Mouse (Mus musculus): ENCODE measurements around the gene Sf3a3. TPM values are rescaled to one million over a fixed set of nuclear protein-coding genes. Genes with fewer than 3 reads are reported as not detected.

Sf3a3 gene
- polyA plus RNA-seq, 1 experiment, result 29.0 TPM

DNA sequence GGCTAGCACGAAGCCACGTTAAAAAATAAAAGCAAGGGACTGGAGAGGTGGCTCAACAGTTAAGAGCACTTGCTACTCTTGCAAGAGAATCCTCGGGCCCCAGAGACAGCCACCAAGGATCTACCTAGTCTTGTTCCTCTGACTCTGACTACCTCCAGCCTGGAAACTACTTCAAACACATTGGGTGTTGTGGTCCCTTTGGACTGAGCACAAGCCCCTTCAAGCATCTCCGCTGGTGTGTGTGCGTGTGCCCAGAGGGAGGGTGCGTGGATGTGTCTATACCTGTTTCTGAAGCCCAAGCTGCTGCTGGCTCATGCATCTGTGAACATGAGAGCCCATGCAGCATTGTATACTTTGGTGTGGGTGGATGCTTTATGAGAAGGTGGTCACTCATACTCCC lies 38.6 kb upstream of the Sf3a3 start:
- Histone ChIP-seq H3K36me3 (replicated peaks; ENCODE audit: low read length) (peaks cover 66% of the 10 kb centered on the region), H3K9me3 (no peaks in the 10 kb centered on the region), H3K4me1 (no peaks in the 10 kb centered on the region; the same call in 1 of the 2 replicates), H3K4me3 (replicated peaks) (no peak overlapping the region), H3K27me3 (replicated peaks) (peaks cover 31% of the 10 kb centered on the region)
- no peak for TF ChIP-seq GATA1 (IDR thresholded peaks at IDR 0.05; ENCODE audit: borderline replicate concordance, low read length)
- TF ChIP-seq FLI1 (IDR thresholded peaks at IDR 0.05; ENCODE audit: low read length), result no peak

- peaks cover 96% of the 10 kb centered on the region for H3K36me3 ChIP-seq (replicated peaks; ENCODE audit: low read length)
- peaks cover 18% of the 10 kb centered on the region for H3K4me1 ChIP-seq
- TF ChIP-seq GATA1 (IDR thresholded peaks at IDR 0.05; ENCODE audit: borderline replicate concordance, low read length) (no peak), FLI1 (IDR thresholded peaks at IDR 0.05; ENCODE audit: low read length) (no peak)
- no peaks in the 10 kb centered on the region for H3K27me3 ChIP-seq (replicated peaks)
- no peaks in the 10 kb centered on the region for H3K9me3 ChIP-seq
- no peak overlapping the region for H3K4me3 ChIP-seq (replicated peaks)
Observed at GRCm38 (mm10) chr4:124682270-124682669, 32.3 kb upstream of the Sf3a3 start.

GRCm38 (mm10) chr4:124683474-124683873 lies 31.1 kb upstream of the Sf3a3 start:
- peaks cover 94% of the 10 kb centered on the region for H3K36me3 ChIP-seq (replicated peaks; ENCODE audit: low read length)
- H3K27me3 ChIP-seq (replicated peaks), result no peaks in the 10 kb centered on the region
- no peaks in the 10 kb centered on the region for H3K9me3 ChIP-seq
- no peak overlapping the region for H3K4me3 ChIP-seq (replicated peaks)
- no peak for TF ChIP-seq GATA1 (IDR thresholded peaks at IDR 0.05; ENCODE audit: borderline replicate concordance, low read length)
- no peak for TF ChIP-seq FLI1 (IDR thresholded peaks at IDR 0.05; ENCODE audit: low read length)
- peaks cover 26% of the 10 kb centered on the region for H3K4me1 ChIP-seq

- TF ChIP-seq GATA1 (IDR thresholded peaks at IDR 0.05; ENCODE audit: borderline replicate concordance, low read length) (no peak), FLI1 (IDR thresholded peaks at IDR 0.05; ENCODE audit: low read length) (no peak)
- no peaks in the 10 kb centered on the region for H3K9me3 ChIP-seq
- H3K4me3 ChIP-seq (replicated peaks), result no peak overlapping the region
- H3K4me1 ChIP-seq, result peaks cover 37% of the 10 kb centered on the region
- no peaks in the 10 kb centered on the region for H3K27me3 ChIP-seq (replicated peaks)
- peaks cover 87% of the 10 kb centered on the region for H3K36me3 ChIP-seq (replicated peaks; ENCODE audit: low read length)
Observed at GRCm38 (mm10) chr4:124685004-124685403, 29.6 kb upstream of the Sf3a3 start.

GRCm38 (mm10) chr4:124685453-124685852 lies 29.1 kb upstream of the Sf3a3 start:
- H3K36me3 ChIP-seq (replicated peaks; ENCODE audit: low read length), result peaks cover 83% of the 10 kb centered on the region
- H3K27me3 ChIP-seq (replicated peaks), result no peaks in the 10 kb centered on the region
- no peak overlapping the region for H3K4me3 ChIP-seq (replicated peaks)
- TF ChIP-seq FLI1 (IDR thresholded peaks at IDR 0.05; ENCODE audit: low read length) (no peak), GATA1 (IDR thresholded peaks at IDR 0.05; ENCODE audit: borderline replicate concordance, low read length) (no peak)
- no peaks in the 10 kb centered on the region for H3K9me3 ChIP-seq
- peaks cover 42% of the 10 kb centered on the region for H3K4me1 ChIP-seq

DNA sequence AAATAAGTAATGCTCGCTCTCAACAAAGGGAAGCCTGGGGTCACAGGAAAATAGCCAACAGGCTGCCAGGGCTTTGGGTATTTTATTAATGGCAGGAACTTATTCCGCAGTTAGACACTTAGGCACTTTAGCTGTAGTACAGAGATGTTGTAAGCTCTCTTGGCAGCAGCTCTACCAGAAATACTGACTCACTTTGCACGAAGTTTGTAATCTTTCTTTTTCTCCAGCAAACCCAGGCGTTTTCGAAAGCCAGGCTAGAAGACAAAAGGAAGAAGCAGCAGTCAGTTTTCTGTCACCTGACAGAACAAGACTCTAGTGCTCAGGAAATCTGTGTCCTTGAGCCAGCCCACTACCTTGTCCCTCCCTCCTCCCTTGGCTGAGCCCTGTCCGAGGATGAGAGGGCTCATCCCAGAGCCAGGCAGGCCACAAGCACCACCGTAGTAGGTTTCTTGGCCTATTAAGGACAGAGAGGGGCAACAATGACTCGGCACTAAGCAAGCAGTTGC lies 28.6 kb upstream of the Sf3a3 start:
- H3K4me1 ChIP-seq, result peaks cover 47% of the 10 kb centered on the region
- H3K36me3 ChIP-seq (replicated peaks; ENCODE audit: low read length), result peaks cover 78% of the 10 kb centered on the region
- peak overlapping the region; percentile 64 for H3K4me3 ChIP-seq (replicated peaks)
- TF ChIP-seq GATA1 (IDR thresholded peaks at IDR 0.05; ENCODE audit: borderline replicate concordance, low read length), result no peak
- TF ChIP-seq FLI1 (IDR thresholded peaks at IDR 0.05; ENCODE audit: low read length), result no peak
- H3K9me3 ChIP-seq, result no peaks in the 10 kb centered on the region
- no peaks in the 10 kb centered on the region for H3K27me3 ChIP-seq (replicated peaks)

- peaks cover 27% of the 10 kb centered on the region for H3K36me3 ChIP-seq (replicated peaks; ENCODE audit: low read length)
- H3K4me3 ChIP-seq (replicated peaks), result peak overlapping the region; percentile 84
- TF ChIP-seq FLI1 (IDR thresholded peaks at IDR 0.05; ENCODE audit: low read length) (no peak), GATA1 (IDR thresholded peaks at IDR 0.05; ENCODE audit: borderline replicate concordance, low read length) (no peak)
- no peaks in the 10 kb centered on the region for H3K9me3 ChIP-seq
- no peaks in the 10 kb centered on the region for H3K27me3 ChIP-seq (replicated peaks)
- peaks cover 86% of the 10 kb centered on the region for H3K4me1 ChIP-seq
Observed at GRCm38 (mm10) chr4:124691455-124691854, 23.1 kb upstream of the Sf3a3 start.

DNA sequence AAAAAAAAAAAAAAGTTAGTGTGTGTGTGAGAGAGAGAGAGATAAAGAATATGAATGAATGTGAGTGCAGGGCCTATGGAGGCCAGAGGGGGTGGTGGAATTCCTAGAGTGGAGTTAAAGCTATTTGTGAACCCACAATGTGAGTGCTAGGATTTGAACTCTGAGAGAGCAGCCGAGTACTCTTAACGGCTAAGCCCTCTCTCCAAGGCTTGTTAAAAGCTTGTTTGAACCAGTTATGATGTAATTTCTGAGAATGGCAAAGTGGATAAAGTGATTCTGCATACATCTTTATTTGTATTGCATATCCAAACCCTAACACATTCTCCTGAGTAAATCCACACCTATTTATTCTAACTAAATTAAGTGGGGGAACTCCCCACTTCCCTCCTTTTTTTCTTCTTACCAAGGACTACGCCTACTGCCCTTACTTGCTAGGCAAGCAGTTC lies 22.1 kb upstream of the Sf3a3 start:
- peaks cover 85% of the 10 kb centered on the region for H3K4me1 ChIP-seq
- no peak for TF ChIP-seq FLI1 (IDR thresholded peaks at IDR 0.05; ENCODE audit: low read length)
- TF ChIP-seq GATA1 (IDR thresholded peaks at IDR 0.05; ENCODE audit: borderline replicate concordance, low read length), result no peak

DNA sequence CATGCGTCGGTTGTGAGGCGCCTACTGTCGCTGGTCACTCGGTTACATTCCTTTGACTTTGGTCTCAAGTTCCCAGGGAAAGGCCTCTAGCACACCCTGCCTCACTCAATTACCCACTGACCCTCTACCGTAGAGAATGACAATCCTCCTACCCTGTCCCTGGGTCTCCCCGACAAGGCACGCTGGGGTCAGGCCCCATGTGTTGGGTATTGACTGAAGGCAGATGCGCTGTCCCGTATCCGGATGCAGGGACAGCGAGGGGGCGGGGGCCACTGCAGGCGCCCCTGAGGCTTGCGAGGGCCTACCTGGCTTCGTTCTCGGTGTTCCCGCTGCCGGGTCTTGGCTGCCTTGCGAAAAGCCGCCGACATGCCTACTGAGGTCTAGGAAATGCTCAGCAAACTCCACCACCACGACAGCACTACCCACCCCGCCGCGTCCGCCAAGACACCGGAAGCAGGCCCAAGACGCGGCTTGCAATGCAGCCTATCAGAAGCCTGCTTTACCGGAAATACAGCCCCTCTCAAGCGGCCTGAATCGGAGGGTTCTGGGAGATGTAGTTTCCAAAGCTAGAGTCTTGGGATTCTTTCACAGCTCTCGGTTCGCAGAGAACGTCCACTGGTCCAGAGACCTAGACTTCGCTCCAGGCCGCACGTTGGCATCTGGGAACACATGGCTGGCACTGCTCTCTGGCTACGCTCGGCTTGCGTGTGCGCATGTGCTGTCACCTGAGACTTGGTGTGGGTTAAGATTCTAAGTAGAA lies 21.3 kb upstream of the Sf3a3 start, which contains the start of gene Utp11:
Gene Utp11 (minus strand): TSS at position 466 of the 760 bp plus-strand sequence.
- peak within 1 kb of the TSS; percentile 99 for H3K4me3 ChIP-seq (replicated peaks)
- no peak for TF ChIP-seq GATA1 (IDR thresholded peaks at IDR 0.05; ENCODE audit: borderline replicate concordance, low read length)
- peak; percentile 58; the same call in 1 of the 2 replicates for TF ChIP-seq FLI1 (IDR thresholded peaks at IDR 0.05; ENCODE audit: low read length)
- H3K27me3 ChIP-seq (replicated peaks), result no peaks in the 10 kb centered on the region
- peaks cover 19% of the 10 kb centered on the region for H3K36me3 ChIP-seq (replicated peaks; ENCODE audit: low read length)
- H3K9me3 ChIP-seq, result no peaks in the 10 kb centered on the region
- peaks cover 87% of the 10 kb centered on the region for H3K4me1 ChIP-seq

More for the DNA sequence above, 22.1 kb upstream of the Sf3a3 start:
- Histone ChIP-seq H3K9me3 (no peaks in the 10 kb centered on the region), H3K27me3 (replicated peaks) (no peaks in the 10 kb centered on the region), H3K4me3 (replicated peaks) (peak overlapping the region; percentile 99), H3K36me3 (replicated peaks; ENCODE audit: low read length) (peaks cover 18% of the 10 kb centered on the region)

GRCm38 (mm10) chr4:124694572-124694971 lies 20.0 kb upstream of the Sf3a3 start:
- Histone ChIP-seq H3K4me1 (peaks cover 93% of the 10 kb centered on the region), H3K36me3 (replicated peaks; ENCODE audit: low read length) (peaks cover 25% of the 10 kb centered on the region), H3K27me3 (replicated peaks) (no peaks in the 10 kb centered on the region), H3K9me3 (no peaks in the 10 kb centered on the region), H3K4me3 (replicated peaks) (no peak overlapping the region)
- TF ChIP-seq GATA1 (IDR thresholded peaks at IDR 0.05; ENCODE audit: borderline replicate concordance, low read length), result no peak
- no peak for TF ChIP-seq FLI1 (IDR thresholded peaks at IDR 0.05; ENCODE audit: low read length)

Measured in megakaryocyte, embryonic 14.5 days (primary cell).